Mouse (Mus musculus): ENCODE measurements around the gene Zfp874b. TPM values are rescaled to one million over a fixed set of nuclear protein-coding genes. Genes with fewer than 3 reads are reported as not detected.

The Zfp874b gene
- 2.0 and 2.1 TPM in 2 replicates for polyA plus RNA-seq (2015; fragmentation: Nextera tagmentation; extraction: Ambion mirVana)

DNA sequence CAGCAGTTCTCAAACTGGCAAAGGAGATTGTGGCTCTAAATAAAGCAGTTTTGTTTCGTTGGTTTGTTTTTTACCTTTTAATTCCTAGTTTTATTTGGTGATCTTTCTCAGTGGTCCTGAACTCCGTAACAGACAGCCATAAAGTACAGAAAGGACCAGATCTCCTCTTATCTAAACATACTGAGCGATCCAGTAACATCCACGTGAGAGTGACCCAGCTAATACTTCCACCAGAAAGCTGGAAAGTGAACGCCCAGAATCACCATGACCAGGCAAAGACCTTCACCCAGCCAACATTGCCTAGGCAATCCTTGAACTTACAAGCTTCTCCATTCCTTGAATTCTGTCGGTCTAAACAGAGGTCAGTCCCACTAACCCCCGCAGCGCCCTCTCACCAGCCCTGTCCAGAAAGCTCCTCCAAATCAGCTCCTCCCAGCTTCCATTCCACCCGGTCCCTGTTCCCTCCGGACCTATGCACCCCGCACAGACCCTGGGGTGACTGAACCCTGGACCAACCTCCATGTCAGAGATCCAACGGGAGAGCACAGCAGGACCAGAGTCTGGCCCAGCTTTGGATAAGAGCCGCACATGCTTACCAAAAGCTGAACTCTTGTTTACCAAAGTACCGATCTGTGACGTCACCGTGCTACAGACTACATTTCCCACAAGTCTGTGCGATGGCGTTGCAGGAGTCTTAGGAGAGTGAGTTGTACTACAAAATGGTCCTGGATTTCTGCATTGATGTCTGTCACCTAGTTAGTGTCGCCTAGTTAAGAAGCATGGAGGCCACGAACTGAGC is at the start of gene Zfp874b:
TSS of gene Zfp874b (minus strand) at position 634 of the 799 bp plus-strand sequence.
- Histone ChIP-seq H3K27me3 (ENCODE audit: insufficient read depth, low read length) (no peaks in the 10 kb centered on the region), H3K9me3 (ENCODE audit: low read length) (no peaks in the 10 kb centered on the region), H3K4me3 (ENCODE audit: low read depth, low read length) (peak within 1 kb of the TSS; percentile 60), H3K36me3 (replicated peaks; ENCODE audit: insufficient read depth, low read length) (no peaks in the 10 kb centered on the region; the same call in 1 of the 2 replicates), H3K4me2 (ENCODE audit: low read depth, low read length) (peak within 1 kb of the TSS; percentile 75), H3K4me1 (ENCODE audit: insufficient read depth) (peaks cover 8% of the 10 kb centered on the region; the same call in 1 of the 2 replicates), H3K9ac (replicated peaks) (peak within 1 kb of the TSS; percentile 69), H3K27ac (ENCODE audit: low read depth) (peak within 1 kb of the TSS; percentile 92)
- WGBS (ENCODE audit: insufficient replicate concordance): 2% methylated on average over 20 of the region's 20 CpGs
- ATAC-seq (peak; percentile 93), DNase-seq (peak; percentile 90)
- no peak for TF ChIP-seq CTCF (IDR thresholded peaks at IDR 0.05; ENCODE audit: low read depth)
- TF ChIP-seq EP300 (IDR thresholded peaks at IDR 0.05; ENCODE audit: low read depth): peak; percentile 56; the same call in 1 of the 2 replicates

- 69% methylated on average over 3 of the region's 3 CpGs for WGBS (ENCODE audit: insufficient replicate concordance)
- no peaks in the 10 kb centered on the region for H3K27me3 ChIP-seq (ENCODE audit: insufficient read depth, low read length)
- no peak for TF ChIP-seq EP300 (IDR thresholded peaks at IDR 0.05; ENCODE audit: low read depth)
- TF ChIP-seq CTCF (IDR thresholded peaks at IDR 0.05; ENCODE audit: low read depth): no peak
- no peak overlapping the region for H3K27ac ChIP-seq (ENCODE audit: low read depth)
- H3K36me3 ChIP-seq (replicated peaks; ENCODE audit: insufficient read depth, low read length): no peaks in the 10 kb centered on the region
- peaks cover 13% of the 10 kb centered on the region for H3K4me1 ChIP-seq (ENCODE audit: insufficient read depth)
- no peak overlapping the region for H3K4me3 ChIP-seq (ENCODE audit: low read depth, low read length)
- H3K9ac ChIP-seq (replicated peaks): no peak overlapping the region
- H3K9me3 ChIP-seq (ENCODE audit: low read length): no peaks in the 10 kb centered on the region
- peak overlapping the region; percentile 97; the same call in 1 of the 2 replicates for H3K4me2 ChIP-seq (ENCODE audit: low read depth, low read length)
- no peak for DNase-seq
- no peak for ATAC-seq
Measured at GRCm38 (mm10) chr13:67527049-67527730, 43.1 kb upstream of the Zfp874b start.

DNA sequence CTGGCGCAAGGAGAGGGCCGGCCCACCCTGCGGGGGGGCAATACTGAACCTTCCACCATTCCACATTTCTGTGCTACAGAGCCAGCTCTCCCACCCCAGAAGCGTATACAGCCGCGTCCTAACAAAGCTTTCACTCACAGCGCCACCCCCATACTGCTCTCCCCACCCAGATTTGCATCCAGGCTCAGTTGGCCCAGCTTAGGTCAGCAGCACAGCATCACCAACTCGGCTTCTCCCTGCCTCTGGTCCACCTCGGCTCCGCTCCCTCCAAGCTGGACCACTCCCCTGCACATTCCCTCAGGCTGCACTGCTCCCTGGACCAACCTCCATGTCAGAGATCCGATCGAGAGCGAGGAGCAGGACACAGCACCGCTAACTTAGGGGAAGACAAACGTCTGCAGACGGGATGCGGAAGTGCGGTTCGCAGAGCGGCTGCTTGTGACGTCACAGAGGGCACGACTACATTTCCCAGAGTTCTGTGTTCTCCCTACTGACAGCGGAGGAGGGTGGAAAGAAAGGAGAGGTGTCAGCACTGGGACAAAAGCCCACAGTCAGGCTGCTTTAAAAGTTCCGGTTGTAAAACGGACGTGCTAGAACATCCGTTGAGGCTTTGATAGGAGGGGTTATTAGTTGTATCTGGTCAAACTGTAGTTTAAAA is 41.8 kb upstream of the Zfp874b start, which contains the start of the genes Gm26965 and Zfp87:
TSS of gene Gm26965 (minus strand) at position 399 of the 658 bp plus-strand sequence.
TSS of gene Zfp87 (minus strand) at position 425 of the 658 bp plus-strand sequence.
- Histone ChIP-seq H3K36me3 (replicated peaks; ENCODE audit: insufficient read depth, low read length) (no peaks in the 10 kb centered on the region), H3K27me3 (ENCODE audit: insufficient read depth, low read length) (no peaks in the 10 kb centered on the region), H3K4me1 (ENCODE audit: insufficient read depth) (peaks cover 13% of the 10 kb centered on the region), H3K4me3 (ENCODE audit: low read depth, low read length) (peak within 1 kb of the TSS; percentile 98), H3K9me3 (ENCODE audit: low read length) (no peaks in the 10 kb centered on the region), H3K27ac (ENCODE audit: low read depth) (peak within 1 kb of the TSS; percentile 72), H3K9ac (replicated peaks) (peak within 1 kb of the TSS; percentile 85), H3K4me2 (ENCODE audit: low read depth, low read length) (peak within 1 kb of the TSS; percentile 97)
- ATAC-seq (peak; percentile 99), DNase-seq (peak; percentile 93)
- TF ChIP-seq EP300 (IDR thresholded peaks at IDR 0.05; ENCODE audit: low read depth): no peak
- peak; percentile 21; the same call in 1 of the 2 replicates for TF ChIP-seq CTCF (IDR thresholded peaks at IDR 0.05; ENCODE audit: low read depth)
- under 1% methylated on average over 27 of the region's 27 CpGs for WGBS (ENCODE audit: insufficient replicate concordance)

GRCm38 (mm10) chr13:67500908-67501307 is 16.9 kb upstream of the Zfp874b start:
- DNase-seq (no peak), ATAC-seq (no peak)
- Histone ChIP-seq H3K4me2 (ENCODE audit: low read depth, low read length) (no peak overlapping the region), H3K36me3 (replicated peaks; ENCODE audit: insufficient read depth, low read length) (no peaks in the 10 kb centered on the region), H3K27ac (ENCODE audit: low read depth) (no peak overlapping the region), H3K9me3 (ENCODE audit: low read length) (no peaks in the 10 kb centered on the region), H3K4me3 (ENCODE audit: low read depth, low read length) (no peak overlapping the region), H3K4me1 (ENCODE audit: insufficient read depth) (peaks cover 5% of the 10 kb centered on the region; the same call in 1 of the 2 replicates), H3K27me3 (ENCODE audit: insufficient read depth, low read length) (no peaks in the 10 kb centered on the region), H3K9ac (replicated peaks) (no peak overlapping the region)
- WGBS (ENCODE audit: insufficient replicate concordance): 78% methylated on average over 1 of the region's 1 CpGs
- TF ChIP-seq CTCF (IDR thresholded peaks at IDR 0.05; ENCODE audit: low read depth) (no peak), EP300 (IDR thresholded peaks at IDR 0.05; ENCODE audit: low read depth) (no peak)

- H3K4me2 ChIP-seq (ENCODE audit: low read depth, low read length): peak within 1 kb of the TSS; percentile 72
- peaks cover 5% of the 10 kb centered on the region; the same call in 1 of the 2 replicates for H3K4me1 ChIP-seq (ENCODE audit: insufficient read depth)
- H3K9ac ChIP-seq (replicated peaks): peak within 1 kb of the TSS; percentile 63
- H3K4me3 ChIP-seq (ENCODE audit: low read depth, low read length): peak within 1 kb of the TSS; percentile 69
- ATAC-seq (peak; percentile 96), DNase-seq (peak; percentile 83)
- no peak for TF ChIP-seq CTCF (IDR thresholded peaks at IDR 0.05; ENCODE audit: low read depth)
- no peak for TF ChIP-seq EP300 (IDR thresholded peaks at IDR 0.05; ENCODE audit: low read depth)
- H3K27me3 ChIP-seq (ENCODE audit: insufficient read depth, low read length): no peaks in the 10 kb centered on the region
- no peaks in the 10 kb centered on the region for H3K9me3 ChIP-seq (ENCODE audit: low read length)
- no peaks in the 10 kb centered on the region; the same call in 1 of the 2 replicates for H3K36me3 ChIP-seq (replicated peaks; ENCODE audit: insufficient read depth, low read length)
- H3K27ac ChIP-seq (ENCODE audit: low read depth): no peak within 1 kb of the TSS; the same call in 1 of the 2 replicates
- WGBS (ENCODE audit: insufficient replicate concordance): under 1% methylated on average over 22 of the region's 22 CpGs
Measured at GRCm38 (mm10) chr13:67500084-67500719, 16.1 kb upstream of the Zfp874b start, which contains the start of gene Zfp58. Gene Zfp58 (minus strand): TSS chr13:67500555.

All from liver, postnatal 0 days (tissue).